7 mouse cellular contexts compared by ENCODE assay signal in genomic region chr11:82846079-82846436, GRCm38 (mm10). TPM values are rescaled to one million over a fixed set of nuclear protein-coding genes. Genes with fewer than 3 reads are reported as not detected.
A peak's percentile ranks its signal among the peaks of the same experiment; 100 is the strongest.
DNase-seq lines count a peak whose midpoint lies in the region; ATAC-seq and TF ChIP-seq lines count a peak whose summit lies in the region.

No protein-coding gene starts in this region.

- intact Hi-C loops in left cerebral cortex, postnatal 14 days (cut with DNase I), result no loop called here

- peak overlapping the region; percentile 38 for H3K4me2 ChIP-seq in hindbrain, embryonic 12.5 days (replicated peaks)

- no peaks in the 10 kb centered on the region for H3K9me3 ChIP-seq in ES-E14 (ENCODE audit: control insufficient read depth, insufficient read depth, low read depth, low read length)
- H3K9me3 ChIP-seq in hindbrain, embryonic 12.5 days (replicated peaks), result no peaks in the 10 kb centered on the region
- no peaks in the 10 kb centered on the region for H3K9me3 ChIP-seq in midbrain, embryonic 10.5 days (replicated peaks)

- no peak for ATAC-seq in hindbrain, embryonic 12.5 days (ENCODE audit: low FRiP score)

- in situ Hi-C loops in ES-E14 (cut with MboI; ENCODE audit: low sequenced_read_pairs in 2 of 2, unreplicated experiment in 2 of 2), result no loop called here

- peaks cover 4% of the 10 kb centered on the region; the same call in 1 of the 2 replicates for H3K27me3 ChIP-seq in hindbrain, embryonic 12.5 days
- peaks cover 9% of the 10 kb centered on the region; the same call in 1 of the 2 replicates for H3K27me3 ChIP-seq in midbrain, embryonic 10.5 days (ENCODE audit: low read depth, poor library complexity, severe bottlenecking)

- DNase-seq in ES-E14 (ENCODE audit: low read depth, low spot score), result no peak
- DNase-seq in c-Kit-negative CD71-positive TER-119-positive erythroid progenitor cells, embryonic 14.5 days (ENCODE audit: low read depth, low spot score), result peak; percentile 76
- DNase-seq in midbrain, embryonic 10.5 days (ENCODE audit: low spot score), result no peak
- DNase-seq in right cerebral cortex, postnatal 10 days (ENCODE audit: low spot score in 2 of 2), result no peak
- DNase-seq in frontal cortex, postnatal 14 days (ENCODE audit: low spot score in 2 of 2), result no peak
- DNase-seq in left cerebral cortex, postnatal 14 days (ENCODE audit: low spot score in 2 of 2), result no peak

- WGBS in hindbrain, embryonic 12.5 days, result 23% methylated on average over 4 of the region's 4 CpGs
- 42% methylated on average over 4 of the region's 4 CpGs for WGBS in midbrain, embryonic 10.5 days

- peak overlapping the region; percentile 62 for H3K9ac ChIP-seq in ES-E14 (ENCODE audit: insufficient read depth, low read depth, low read length, poor library complexity, severe bottlenecking)
- H3K9ac ChIP-seq in hindbrain, embryonic 12.5 days, result peak overlapping the region; percentile 35; the same call in 1 of the 2 replicates

- peaks cover 2 to 21% of the 10 kb centered on the region in 2 experiments; a peak in 1 of 4 replicates for H3K4me1 ChIP-seq in ES-E14 (ENCODE audit: control insufficient read depth in 2 of 2, insufficient read depth in 2 of 2, low read length in 2 of 2, poor library complexity in 1 of 2)
- peaks cover 30% of the 10 kb centered on the region for H3K4me1 ChIP-seq in hindbrain, embryonic 12.5 days
- peaks cover 40% of the 10 kb centered on the region for H3K4me1 ChIP-seq in midbrain, embryonic 10.5 days

- H3K27ac ChIP-seq in ES-E14 (ENCODE audit: insufficient read depth, low read depth, low read length, poor library complexity, severe bottlenecking), result peak overlapping the region; percentile 50
- peak overlapping the region; percentile 60; the same call in 1 of the 2 replicates for H3K27ac ChIP-seq in hindbrain, embryonic 12.5 days
- peak overlapping the region; percentile 69 for H3K27ac ChIP-seq in midbrain, embryonic 10.5 days (replicated peaks)

- H3K36me3 ChIP-seq in ES-E14 (ENCODE audit: control insufficient read depth, insufficient read depth, low read length, poor library complexity, severe bottlenecking), result no peaks in the 10 kb centered on the region
- H3K36me3 ChIP-seq in hindbrain, embryonic 12.5 days, result no peaks in the 10 kb centered on the region
- H3K36me3 ChIP-seq in midbrain, embryonic 10.5 days, result no peaks in the 10 kb centered on the region

- H3K4me3 ChIP-seq in ES-E14 (ENCODE audit: insufficient read depth in 1 of 2, low read depth in 1 of 2, low read length in 2 of 2, poor library complexity in 1 of 2, severe bottlenecking in 1 of 2), result peak overlapping the region; percentile 5 to 34; a peak in 2 of 4 replicates
- no peak overlapping the region for H3K4me3 ChIP-seq in hindbrain, embryonic 12.5 days
- H3K4me3 ChIP-seq in midbrain, embryonic 10.5 days, result peak overlapping the region; percentile 5; the same call in 1 of the 2 replicates

TF ChIP-seq in ES-E14, 5 proteins besides CTCF, POLR2A, EP300 and RAD21:
- TF ChIP-seq ZC3H11A (IDR thresholded peaks at IDR 0.05; ENCODE audit: borderline replicate concordance, low read depth, low read length) (no peak), MAFK (IDR thresholded peaks at IDR 0.05; ENCODE audit: insufficient read depth, low read depth, low read length) (no peak), HCFC1 (IDR thresholded peaks at IDR 0.05; ENCODE audit: borderline replicate concordance, insufficient read depth, low read length) (no peak), CHD2 (IDR thresholded peaks at IDR 0.05; ENCODE audit: low read depth, low read length) (no peak), ZNF384 (IDR thresholded peaks at IDR 0.05; ENCODE audit: low read depth, low read length) (no peak)

RNA-seq across cellular contexts. Expression of gene Rffl, which starts 25.0 kb away (rescaled TPM):
- total RNA-seq in ES-E14 (2012; rRNA removed), result 6.5 and 9.0 TPM in 2 replicates
- 8.9 and 9.6 TPM in 2 replicates for polyA plus RNA-seq in hindbrain, embryonic 12.5 days (2016; fragmentation: Nextera tagmentation; extraction: Ambion mirVana)
- polyA plus RNA-seq in midbrain, embryonic 10.5 days (2016; fragmentation: Nextera tagmentation; extraction: Ambion mirVana), result 11.5 and 12.0 TPM in 2 replicates
- total RNA-seq in left cerebral cortex, postnatal 14 days (2021), result 1 to 10 TPM; 5.1 to 6.4 TPM

RNA-seq across cellular contexts. Expression of gene Rad51d, which starts 44.4 kb away (rescaled TPM):
- 8.2 and 9.1 TPM in 2 replicates for total RNA-seq in ES-E14 (2012; rRNA removed)
- polyA plus RNA-seq in hindbrain, embryonic 12.5 days (2016; fragmentation: Nextera tagmentation; extraction: Ambion mirVana), result 10.9 and 12.6 TPM in 2 replicates
- polyA plus RNA-seq in midbrain, embryonic 10.5 days (2016; fragmentation: Nextera tagmentation; extraction: Ambion mirVana), result 16.3 and 17.2 TPM in 2 replicates
- total RNA-seq in left cerebral cortex, postnatal 14 days (2021), result 10 to 100 TPM; 11.9 to 14.5 TPM

RNA-seq across cellular contexts. Expression of gene Fndc8, which starts 45.9 kb away (rescaled TPM):
- total RNA-seq in ES-E14 (2012; rRNA removed), result 0.16 TPM in 1 of 2 replicates, not detected in the other
- polyA plus RNA-seq in hindbrain, embryonic 12.5 days (2016; fragmentation: Nextera tagmentation; extraction: Ambion mirVana), result 0.65 and 0.68 TPM in 2 replicates
- 0.28 and 0.34 TPM in 2 replicates for polyA plus RNA-seq in midbrain, embryonic 10.5 days (2016; fragmentation: Nextera tagmentation; extraction: Ambion mirVana)
- total RNA-seq in left cerebral cortex, postnatal 14 days (2021), result not detected
